Mouse (Mus musculus) heart, adult 11 months (tissue): ENCODE data around the gene Rgl1.

Experiments
- DNase-seq: peaks from one replicate; pipeline ENCODE4 v3.0.0; 2022

Gene Rgl1

GRCm38 (mm10) chr1:152650856-152651494, 115.2 kb downstream of the Rgl1 start:
- DNase-seq = peak; percentile 74

GRCm38 (mm10) chr1:152648052-152648451, 118.1 kb downstream of the Rgl1 start:
- DNase-seq = peak; percentile 87

- DNase-seq = peak; percentile 66
These were observed 123.9 kb downstream of the Rgl1 start for GRCm38 (mm10) chr1:152642207-152642606.

GRCm38 (mm10) chr1:152640195-152640981, 125.8 kb downstream of the Rgl1 start:
- DNase-seq = peak; percentile 98

- no peak for DNase-seq
These were observed 126.8 kb downstream of the Rgl1 start for GRCm38 (mm10) chr1:152639344-152639743.

DNA sequence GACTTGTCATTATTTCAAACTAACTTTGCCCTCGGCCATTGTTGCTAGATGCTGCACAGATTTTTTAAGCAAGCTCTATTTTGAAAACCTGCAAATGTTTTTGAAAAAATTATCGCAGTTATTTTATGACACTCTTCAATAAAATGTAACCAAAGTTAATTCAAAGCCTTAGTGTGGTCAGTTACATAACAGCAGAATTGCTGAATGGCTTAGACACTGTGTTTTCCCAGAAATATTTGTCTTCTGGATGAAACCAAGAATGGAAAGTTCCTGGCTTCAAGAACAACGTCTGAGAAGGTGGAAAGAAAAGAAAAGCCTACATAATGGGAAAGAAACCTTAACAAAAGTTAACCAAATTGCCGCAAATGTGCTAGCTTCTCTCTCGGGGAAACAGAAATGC, 131.5 kb downstream of the Rgl1 start:
- no peak for DNase-seq

GRCm38 (mm10) chr1:152629780-152630179, 136.4 kb downstream of the Rgl1 start:
- DNase-seq = peak; percentile 73

DNA sequence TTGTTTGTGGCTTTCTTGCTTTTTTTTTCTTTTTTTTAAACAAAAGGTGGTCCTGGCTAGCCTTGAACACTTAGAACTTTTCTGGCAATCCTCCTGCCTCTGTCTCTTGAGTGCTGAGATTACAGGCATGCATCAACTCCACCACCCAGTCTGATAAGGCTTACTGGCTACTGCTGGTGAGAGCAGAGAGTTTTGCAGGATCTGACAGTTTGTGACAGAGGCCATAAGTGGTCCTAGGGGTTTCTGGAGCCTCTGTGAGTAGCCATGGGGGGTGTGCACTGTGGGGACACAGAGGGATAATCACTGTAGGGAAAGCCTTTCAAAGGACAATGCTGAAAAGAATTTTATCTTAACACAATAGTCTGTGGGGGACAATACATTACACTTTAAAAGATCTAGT, 140.5 kb downstream of the Rgl1 start:
- peak; percentile 90 for DNase-seq

DNA sequence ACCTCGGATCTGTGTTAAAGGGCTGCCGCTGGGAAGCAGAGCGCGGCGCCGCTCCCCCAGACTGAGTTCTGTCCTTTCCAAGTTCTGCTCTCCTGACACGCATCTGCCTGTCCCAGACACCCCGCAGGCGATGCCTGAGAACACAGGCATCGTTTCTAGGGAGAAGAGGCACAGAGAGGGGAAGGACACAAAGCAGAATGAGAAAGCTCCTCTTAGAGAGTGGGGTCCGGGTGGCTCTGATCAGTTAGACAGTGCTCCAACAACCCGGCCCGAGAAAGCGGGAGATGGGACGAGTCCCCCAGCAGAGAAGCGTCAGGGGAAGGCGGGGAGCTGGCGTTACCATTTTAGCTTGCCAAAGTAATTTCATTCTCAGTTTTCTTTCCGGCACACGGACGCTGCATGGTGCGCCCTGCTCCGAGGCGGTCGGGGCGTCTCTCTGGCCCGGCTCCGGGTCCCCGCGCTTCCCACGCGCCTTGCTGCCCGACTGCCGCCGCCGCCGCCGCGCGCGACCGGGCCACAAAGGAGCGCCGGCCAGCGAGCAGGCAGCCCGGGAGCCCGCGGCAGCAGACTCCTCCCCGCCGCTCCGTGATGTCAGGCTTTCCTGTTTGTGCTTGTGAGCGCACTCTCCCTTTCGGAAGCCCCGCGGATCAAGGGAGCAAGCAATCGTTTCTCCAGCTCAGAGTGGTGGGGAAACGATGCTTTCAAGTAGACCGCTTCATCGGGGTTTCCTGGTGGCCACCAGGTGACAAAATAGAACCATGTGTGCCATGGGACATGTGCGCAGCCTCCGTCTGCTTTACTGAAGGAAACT, 141.3 kb downstream of the Rgl1 start:
- DNase-seq = peak; percentile 99

DNA sequence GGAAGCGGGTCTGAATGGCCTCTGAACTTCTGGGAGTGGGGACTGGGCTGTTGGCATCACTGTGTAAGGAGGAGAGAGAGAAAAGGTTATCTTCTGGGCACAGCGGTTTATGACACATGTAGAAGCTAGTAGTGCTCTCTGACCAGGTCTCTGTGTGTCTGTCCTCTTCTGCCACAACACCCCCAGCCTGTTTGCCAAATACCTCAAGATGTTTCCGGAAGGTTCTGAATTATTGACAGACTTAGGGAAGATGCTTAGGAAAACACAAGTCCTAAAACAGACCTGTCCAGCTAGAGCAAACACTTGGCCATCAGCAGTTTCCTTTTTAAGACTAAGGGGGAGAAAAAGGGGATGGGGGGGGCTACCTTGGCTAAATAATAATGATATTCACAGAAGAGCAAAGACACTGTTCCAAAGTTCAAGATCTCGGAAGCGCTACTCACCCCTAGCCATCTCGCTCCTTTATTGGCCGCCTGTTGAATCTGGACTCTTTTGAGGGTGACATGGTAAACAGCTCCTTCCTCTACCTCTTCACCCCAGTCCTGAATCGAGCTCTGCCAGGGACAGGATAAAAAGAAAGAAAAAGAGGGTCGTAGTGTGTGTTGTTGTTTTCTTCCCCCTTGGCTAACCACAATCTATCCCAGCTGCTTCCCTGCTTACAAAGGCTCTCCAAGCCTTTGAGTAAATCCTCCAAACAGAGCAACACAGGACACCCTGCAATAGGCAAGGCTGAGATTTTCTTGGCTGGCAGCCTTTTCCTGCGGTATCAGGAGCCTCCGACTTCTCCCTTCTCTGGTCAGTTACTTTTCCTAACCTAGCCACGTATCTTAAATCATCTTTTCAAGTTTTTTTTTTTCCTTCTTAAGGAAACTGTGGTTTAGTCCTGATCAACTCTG, 142.5 kb downstream of the Rgl1 start:
- peak; percentile 95 for DNase-seq

GRCm38 (mm10) chr1:152622765-152623211, 143.4 kb downstream of the Rgl1 start:
- DNase-seq = peak; percentile 97

GRCm38 (mm10) chr1:152621624-152622023, 144.5 kb downstream of the Rgl1 start:
- peak; percentile 58 for DNase-seq

DNA sequence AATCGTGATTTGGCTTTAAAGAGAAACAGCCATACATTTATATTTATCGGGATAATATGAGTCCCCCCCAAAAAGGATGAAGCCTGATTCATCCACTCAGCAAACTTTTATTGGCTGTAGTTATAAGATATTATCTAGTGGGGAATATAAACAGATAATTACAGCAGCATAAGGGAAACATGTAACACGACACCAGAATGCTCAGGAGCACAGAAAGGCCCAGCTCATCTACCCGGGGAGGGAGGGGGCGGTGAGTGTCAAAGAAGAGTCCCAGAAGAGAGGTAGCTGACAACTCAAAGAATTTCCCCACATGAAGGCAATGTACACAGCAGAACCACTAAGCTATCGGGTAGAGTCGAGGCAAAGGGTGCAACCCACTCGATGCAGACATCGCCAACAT, 146.8 kb downstream of the Rgl1 start:
- DNase-seq = no peak

- no peak for DNase-seq
These were observed 147.3 kb downstream of the Rgl1 start for GRCm38 (mm10) chr1:152618896-152619295.

- DNase-seq = no peak
These were observed 147.8 kb downstream of the Rgl1 start for GRCm38 (mm10) chr1:152618381-152618780.

DNA sequence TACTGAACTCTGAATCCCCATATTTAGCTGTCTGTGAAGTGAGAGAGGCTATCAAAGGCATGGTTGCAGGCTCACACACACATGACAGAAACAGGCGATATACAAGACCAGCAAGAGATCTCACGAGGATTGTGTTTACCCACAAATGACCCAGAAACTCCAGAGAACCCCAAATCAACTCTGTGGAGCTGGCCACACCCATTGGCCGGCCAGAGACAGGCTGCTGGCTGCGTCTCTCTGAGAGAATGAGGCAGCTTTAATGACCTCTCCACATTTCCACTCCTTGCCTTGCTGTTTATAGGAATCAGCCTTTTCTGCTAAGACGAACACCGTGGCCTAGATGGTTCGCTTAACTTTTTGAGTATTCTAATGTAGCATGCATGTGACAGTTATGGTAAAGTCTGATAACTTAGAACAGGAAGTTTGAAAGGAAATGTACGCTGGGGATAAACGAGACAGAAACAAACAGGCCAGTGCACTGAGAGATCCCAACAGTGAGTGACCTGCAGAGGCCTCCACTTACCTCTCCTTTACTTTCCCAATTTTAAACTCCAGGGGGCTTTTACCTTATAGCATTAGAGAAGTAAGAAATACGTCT, 148.3 kb downstream of the Rgl1 start:
- DNase-seq = peak; percentile 96

DNA sequence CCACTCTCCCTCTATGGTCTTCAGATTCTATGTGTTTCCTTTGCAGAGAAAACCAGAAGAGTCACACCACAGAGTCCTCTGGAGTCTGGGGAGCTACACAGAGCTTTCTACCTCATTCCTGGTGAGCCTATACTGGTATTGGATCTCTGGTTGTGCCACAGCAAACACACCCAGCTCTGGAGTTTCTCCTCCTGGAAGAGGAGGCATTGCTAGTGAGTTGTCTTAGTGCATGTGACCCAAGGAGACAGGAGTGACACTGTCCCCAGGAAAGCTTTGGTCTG, 149.4 kb downstream of the Rgl1 start:
- DNase-seq = no peak

DNA sequence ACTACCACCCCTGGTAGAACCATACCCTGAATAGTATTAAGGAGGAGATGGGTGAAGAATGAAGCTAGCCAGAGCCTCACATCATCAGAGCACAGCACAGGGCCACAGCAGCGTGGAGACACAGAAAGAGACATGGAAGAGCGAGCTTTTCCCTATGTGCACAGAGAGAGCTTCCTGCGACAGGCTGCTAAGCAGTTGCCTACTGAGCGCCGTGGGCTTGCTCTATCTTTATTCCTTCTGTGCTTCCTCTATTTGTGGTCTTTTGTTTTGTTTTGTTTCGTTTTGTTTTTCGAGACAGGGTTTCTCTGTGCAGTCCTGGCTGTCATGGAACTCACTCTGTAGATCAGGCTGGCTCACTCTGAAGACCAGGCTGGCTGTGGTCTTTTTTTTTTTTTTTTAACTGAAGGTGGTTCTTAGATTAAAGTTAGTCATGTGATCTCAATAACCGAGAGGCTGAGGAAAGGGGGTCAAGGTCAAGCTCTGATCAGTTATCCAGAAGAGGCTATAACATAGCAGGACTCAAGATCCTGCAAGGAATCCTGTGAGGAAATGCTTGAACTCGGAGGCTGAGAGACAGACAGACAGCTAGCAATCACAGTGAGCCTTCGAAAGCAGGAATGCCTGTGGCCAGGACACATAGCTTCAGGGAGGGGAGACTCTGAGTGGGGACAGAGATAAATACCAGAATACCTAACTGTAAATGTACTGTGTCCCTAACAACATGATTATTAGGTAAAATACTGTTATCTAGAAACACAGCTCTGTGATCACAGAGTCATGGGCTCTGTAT, 150.0 kb downstream of the Rgl1 start:
- no peak for DNase-seq

DNA sequence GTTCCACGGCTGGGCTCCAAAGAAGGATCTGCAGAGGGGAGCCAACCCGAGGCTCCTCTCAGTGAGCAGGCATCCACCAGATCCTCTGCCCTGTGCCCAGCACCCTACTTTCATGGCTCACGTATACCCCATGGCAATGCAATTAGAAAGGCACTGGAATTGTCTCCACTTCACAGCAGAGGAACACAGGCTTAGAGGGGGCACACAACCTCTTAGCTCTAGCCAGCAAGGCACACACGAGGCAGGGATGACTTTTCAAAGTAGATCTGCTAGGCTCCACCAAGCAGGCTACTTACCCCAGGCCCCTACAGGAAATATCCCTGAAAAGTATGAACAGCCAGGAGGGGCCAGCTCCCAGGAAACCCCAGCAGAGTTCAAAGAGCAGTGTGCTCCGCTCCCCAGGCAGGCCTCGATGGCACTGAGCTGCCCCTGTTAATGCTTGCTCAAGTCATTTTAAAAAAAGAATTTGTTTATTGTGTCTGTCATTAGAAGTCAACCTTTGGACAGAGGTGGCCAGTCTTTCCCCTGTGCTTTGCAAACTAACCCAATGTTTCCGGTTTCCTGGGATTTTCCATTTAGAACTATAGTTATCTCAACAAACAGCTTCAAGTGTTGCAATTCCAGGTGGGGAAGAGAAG, 151.3 kb downstream of the Rgl1 start:
- DNase-seq = peak; percentile 92

DNA sequence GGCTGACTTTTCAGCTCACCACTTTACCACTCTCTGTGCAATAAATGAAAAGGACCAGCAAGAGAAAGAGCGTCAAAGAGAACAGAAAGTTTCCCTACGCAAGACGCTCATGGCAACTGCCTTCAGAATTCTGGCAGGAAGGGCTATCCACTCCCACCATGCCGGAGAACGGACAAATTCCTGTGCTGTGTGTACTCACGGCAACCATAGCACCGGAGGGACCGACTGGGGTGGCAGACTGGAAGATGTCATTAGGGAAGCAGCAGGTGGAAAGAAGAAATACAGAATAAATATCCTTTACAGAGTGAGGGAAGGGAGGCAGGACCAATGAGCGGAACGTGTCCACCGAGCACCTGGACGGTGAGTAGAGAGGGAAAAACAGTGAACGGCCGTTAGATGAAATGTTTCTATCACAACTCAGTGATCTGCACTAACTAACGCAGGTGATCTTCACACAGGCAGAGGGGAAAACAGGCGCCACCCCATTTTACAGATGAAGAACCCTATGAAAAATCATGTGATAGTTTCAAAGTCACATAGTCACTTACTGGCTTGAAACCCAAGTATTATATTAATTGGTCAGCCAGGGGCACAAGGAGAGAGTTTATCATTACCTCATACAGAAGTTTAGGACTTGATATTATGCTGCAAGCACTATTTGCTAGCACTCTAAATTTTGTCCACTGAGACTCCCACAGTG, 152.8 kb downstream of the Rgl1 start:
- DNase-seq = peak; percentile 93
